Mouse (Mus musculus) cerebellum, postnatal 36 days (tissue): ENCODE results near the gene Tubb2a.

Experiments used
- DNase-seq, 2 experiments: peaks; one replicate each; pipeline ENCODE4 v3.0.0; 2021 to 2022; ENCODE audit warnings: mixed read lengths in 2 of 2

The Tubb2a gene

GRCm38 (mm10) chr13:34047526-34047925 is 30.3 kb downstream of the Tubb2a start:
- no peak for DNase-seq

GRCm38 (mm10) chr13:34046421-34047012 is 31.3 kb downstream of the Tubb2a start:
- DNase-seq = peak; percentile 76 to 81

- no peak for DNase-seq
These were observed 32.1 kb downstream of the Tubb2a start for GRCm38 (mm10) chr13:34045511-34046249.

- no peak for DNase-seq
These were observed 34.0 kb downstream of the Tubb2a start for GRCm38 (mm10) chr13:34043716-34044393.

GRCm38 (mm10) chr13:34040091-34040490 is 37.7 kb downstream of the Tubb2a start:
- no peak for DNase-seq

- DNase-seq = no peak
These were observed 38.9 kb downstream of the Tubb2a start for GRCm38 (mm10) chr13:34038901-34039341.

- no peak for DNase-seq
These were observed 39.8 kb downstream of the Tubb2a start for GRCm38 (mm10) chr13:34038056-34038432.

- DNase-seq = peak; percentile 94 to 95
These were observed 40.4 kb downstream of the Tubb2a start, which contains the start of gene Bphl for GRCm38 (mm10) chr13:34037172-34038055. Gene Bphl, plus strand, starts transcription at chr13:34037597.

GRCm38 (mm10) chr13:34036726-34037125 is 41.1 kb downstream of the Tubb2a start:
- DNase-seq = no peak

- peak; percentile 21 to 24 for DNase-seq
These were observed 42.4 kb downstream of the Tubb2a start for GRCm38 (mm10) chr13:34035424-34035823.

- DNase-seq = no peak
These were observed 45.8 kb downstream of the Tubb2a start for GRCm38 (mm10) chr13:34032041-34032440.
